Mouse (Mus musculus) fat pad, adult 2 months (tissue): Measurements from ENCODE around the gene Fam189b.
"Not testable (repeated sequence)": the region's sequence is repeated elsewhere in the genome, so short reads cannot be mapped to it uniquely, and the experiment has no call there.

Experiments used
- DNase-seq: peaks from one replicate; pipeline ENCODE4 v3.0.0-alpha.2; 2011; ENCODE audit warnings: low read depth, low spot score; ENCODE audit errors: extremely low read depth

The Fam189b gene

DNA sequence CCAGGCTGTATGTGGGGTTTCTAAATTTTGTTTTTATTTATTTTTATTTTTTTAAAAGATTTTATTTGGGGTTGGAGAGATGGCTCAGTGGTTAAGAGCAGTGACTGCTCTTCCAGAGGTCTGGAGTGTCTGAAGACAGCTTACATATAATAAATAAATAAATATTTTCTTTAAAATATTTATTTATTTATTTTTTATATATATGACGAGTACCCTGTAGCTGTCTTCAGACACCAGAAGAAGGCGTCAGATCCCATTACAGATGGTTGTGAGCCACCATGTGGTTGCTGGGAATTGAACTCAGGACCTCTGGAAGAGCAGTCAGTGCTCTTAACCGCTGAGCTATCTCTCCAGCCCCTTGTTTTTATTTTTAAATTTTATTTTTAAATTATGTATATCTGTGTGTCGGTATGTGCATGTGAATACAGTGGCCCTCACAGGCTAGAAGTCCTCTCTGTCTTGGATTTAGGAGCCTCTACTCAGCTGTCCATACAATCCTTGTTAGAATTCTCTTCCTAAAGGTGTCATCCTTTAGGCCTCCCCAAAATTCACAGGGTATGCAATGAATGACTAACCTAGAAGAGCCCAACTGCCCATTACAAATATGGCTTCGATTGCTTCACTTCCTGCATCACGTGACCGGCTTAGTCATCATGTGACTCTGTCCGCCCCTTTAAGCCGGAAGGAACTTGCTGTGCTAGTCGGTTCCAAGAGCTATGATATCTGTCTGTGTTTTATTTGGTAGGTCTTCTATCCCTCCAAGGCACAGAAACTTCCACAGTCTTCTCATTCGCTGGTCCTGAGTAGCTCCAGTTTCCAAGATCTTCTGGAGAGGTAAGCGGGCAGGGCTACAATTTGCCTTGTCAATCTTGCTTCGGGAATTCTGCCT is 19.6 kb downstream of the Fam189b start, which contains the start of gene Gba:
TSS of gene Gba (plus strand) at position 676 of the 889 bp plus-strand sequence.
- DNase-seq, result peak; percentile 88

DNA sequence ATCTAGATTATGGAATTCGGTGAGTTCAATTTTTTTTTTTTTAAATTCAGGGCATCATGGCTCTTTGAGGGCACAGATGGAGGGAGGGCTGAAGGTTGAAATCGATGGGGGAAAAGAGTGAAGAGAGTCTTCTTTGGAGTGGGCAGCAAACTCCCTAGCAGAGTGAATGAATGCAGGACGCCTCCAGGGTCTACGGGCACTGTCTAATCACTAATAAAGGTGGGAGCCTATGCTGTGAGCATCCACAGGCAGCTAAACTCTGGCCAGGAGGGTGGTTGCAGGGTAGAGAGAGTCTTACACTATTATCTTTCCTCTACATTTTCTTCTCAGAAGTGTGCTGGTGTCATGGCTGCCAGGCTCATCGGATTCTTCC is 20.2 kb downstream of the Fam189b start:
- no peak for DNase-seq

DNA sequence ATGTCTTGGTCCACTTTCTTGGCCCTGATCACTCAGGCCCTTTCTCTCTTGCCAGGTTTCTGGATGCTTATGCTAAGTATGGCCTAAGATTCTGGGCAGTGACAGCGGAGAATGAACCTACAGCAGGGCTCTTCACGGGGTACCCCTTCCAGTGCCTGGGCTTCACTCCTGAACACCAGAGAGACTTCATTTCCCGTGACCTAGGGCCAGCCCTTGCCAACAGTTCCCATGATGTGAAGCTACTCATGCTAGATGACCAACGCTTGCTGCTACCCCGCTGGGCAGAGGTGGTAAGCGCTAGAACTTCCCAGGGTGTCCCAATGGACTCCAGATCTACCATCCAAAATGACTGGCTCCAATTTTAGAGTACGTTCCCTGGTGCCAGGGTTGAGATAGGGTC is 23.1 kb downstream of the Fam189b start:
- no peak for DNase-seq

DNA sequence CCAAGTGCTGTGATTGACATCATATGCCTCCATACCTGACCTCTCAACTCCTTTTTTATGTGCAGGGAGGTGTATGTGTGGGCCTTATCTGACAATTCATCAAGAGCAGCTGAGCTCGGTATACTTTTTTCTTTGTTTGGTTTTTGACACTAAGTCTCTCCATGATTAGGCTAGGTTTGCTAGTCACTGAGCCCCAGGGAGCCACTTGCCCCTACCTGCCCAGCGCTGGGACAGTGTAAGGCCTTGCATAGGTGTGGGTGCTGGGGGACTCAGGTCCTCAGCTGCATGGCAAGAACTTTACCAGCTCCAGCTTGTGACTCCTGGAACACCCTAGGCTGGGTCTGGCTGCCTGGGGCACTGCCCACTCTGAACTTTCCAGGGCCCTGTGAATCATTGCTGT is 23.8 kb downstream of the Fam189b start:
- DNase-seq, result peak; percentile 88

DNA sequence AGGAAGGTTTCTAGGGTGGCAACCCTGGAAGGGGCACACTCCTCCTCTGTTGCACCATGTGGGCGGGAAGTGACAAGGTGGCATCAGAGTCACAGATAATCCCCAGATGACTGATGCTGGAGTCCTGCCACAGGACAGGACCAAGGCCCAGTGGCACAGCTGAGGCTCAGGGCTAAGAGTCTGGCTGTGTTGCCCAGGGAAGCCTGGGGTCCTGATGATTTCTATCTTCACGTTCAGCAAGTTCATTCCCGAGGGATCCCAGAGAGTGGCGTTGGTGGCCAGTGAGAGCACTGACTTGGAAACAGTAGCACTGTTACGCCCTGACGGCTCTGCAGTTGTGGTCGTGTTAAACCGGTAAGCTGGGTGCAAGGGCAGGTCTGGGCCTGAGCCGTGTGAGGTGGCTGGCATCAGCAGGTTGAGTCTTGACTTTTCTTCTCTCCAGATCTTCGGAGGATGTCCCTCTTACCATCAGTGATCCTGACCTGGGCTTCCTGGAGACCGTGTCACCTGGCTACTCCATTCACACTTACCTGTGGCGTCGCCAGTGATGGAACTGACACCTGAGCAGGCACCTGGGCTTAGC is 25.2 kb downstream of the Fam189b start:
- DNase-seq, result peak; percentile 84

DNA sequence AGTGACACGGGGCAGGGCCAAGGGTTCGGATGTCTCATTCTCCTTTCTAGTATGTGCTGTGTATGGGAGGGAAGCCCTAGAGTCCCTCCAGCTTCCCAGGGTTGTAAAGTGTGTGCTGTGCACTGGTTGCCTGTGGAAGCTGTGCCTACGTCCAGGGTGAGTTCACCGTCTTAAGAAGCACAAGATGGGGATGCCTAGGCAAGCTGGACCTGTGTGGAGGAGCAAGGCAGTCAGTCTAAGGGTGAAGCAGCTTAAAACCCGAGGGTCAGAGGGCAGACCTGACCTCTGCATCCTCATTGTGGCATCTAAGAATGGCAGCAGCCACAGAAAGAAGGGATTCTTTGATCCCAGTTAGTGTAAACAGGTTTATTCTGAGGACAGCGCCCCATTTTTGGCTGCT is 25.8 kb downstream of the Fam189b start:
- DNase-seq, result no peak

DNA sequence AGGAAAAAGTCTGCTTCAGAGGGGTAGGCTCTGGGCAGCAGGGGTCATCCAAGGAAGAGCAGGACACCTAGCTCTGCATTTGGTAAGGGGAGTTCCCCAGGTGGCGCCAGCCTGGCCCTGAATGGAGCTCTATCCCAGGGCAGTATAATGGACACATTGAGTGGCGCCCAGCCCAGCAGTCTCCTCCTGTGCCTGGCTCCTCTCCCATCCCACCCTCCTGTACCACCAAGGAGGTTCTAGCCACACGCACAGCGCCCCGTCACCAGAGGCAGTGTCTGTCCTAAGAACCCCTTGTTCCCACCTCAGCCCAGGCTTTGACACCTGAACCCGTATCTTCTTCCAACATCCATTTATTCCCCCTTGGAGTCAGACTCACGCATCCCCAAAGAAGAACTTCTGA is 26.8 kb downstream of the Fam189b start:
- no peak for DNase-seq

- DNase-seq, result no peak
These were observed 27.2 kb downstream of the Fam189b start for GRCm38 (mm10) chr3:89210162-89210561.

GRCm38 (mm10) chr3:89210731-89211130 is 27.8 kb downstream of the Fam189b start:
- DNase-seq, result no peak

DNA sequence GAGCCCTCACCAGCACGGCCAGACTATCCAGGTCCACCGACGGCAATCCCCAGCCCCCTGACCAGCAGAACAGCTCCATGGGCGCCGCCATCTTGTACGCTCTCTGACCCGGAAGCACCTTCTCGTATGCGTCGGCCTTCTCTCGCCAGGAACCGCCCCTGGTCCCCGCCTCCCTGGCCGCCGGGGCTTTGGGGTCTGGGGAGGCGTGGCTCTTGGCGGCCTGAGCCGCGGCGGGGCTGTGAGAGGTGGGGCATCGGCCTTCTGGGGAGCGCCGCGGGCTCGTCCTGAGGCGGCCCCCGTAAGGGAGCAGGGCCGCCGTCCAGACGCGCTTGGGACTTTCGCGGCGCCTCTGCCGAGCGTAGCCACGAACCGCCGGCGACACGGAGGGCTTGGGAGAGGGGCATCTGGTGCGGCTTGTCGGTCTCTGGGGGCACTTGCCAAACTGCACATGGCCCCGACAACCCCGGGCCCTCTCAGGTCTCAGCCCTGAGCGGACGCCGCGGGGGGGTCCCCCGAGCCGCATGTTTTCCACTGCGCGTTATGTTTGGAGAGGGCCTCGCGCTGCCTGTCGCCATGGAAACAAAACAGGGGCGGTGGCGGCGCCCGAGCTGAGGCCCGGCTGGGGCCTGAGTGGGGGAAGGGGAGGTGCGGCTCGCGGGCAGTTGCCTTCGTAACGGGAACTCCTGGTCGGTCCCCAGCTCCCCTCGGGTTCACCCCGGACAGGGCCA is 31.0 kb downstream of the Fam189b start:
- DNase-seq, result no peak

DNA sequence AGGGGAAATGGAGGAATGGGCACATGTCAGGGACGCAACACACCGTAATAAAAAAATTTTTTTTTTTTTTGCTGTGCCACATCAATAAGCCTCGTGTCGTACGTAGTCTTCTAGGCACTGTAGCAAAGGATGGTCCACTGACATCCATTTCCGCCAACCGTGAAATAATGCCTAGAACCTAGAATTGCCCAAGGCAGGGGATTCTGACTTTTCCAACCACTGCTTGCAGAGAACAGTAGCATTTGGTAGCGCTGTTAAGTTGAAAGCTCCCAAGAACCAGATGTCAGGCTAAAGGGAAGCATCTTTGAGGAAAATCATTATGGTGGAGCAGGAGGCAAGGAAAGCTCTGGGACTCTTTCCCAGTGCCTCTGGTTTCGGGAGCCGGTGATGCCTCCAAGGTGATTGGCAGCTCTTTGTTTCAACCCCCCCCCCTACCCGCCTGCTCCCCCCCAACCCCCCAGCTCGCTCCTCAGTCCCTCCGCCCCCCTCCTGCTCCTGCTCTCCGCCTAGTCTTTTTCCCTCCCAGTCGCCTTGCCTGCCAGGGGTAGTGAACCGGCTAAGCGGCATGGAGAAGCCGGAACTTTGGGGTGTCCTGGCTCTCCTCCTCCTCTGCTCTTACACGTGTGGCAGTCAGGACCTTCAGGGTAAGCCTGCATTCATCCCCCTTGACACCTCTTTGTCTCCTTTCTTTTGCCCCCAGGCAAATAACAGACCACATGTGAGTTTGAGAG is 31.9 kb downstream of the Fam189b start, which contains the start of gene Thbs3:
TSS of gene Thbs3 (plus strand) at position 500 of the 731 bp plus-strand sequence.
- DNase-seq, result no peak

DNA sequence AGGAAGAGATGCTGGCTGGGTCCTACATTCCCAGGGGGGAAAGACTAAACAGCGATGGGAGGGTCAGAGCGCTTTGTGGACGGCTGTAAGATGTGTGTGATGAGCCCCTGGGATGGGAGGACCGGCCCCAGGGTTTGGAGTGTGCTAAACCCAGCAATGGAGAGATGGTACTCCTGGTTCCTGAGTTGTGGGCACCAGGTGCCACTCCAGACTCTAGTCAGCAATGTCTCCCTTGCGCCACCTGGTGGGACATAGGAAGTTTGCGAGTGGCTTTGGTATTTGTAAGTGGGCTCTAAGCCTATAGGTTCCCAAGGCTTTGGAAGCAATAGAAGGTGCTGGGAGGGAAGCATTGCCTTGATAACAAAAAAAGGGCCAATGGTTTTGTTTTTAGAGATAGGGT is 32.9 kb downstream of the Fam189b start:
- no peak for DNase-seq

DNA sequence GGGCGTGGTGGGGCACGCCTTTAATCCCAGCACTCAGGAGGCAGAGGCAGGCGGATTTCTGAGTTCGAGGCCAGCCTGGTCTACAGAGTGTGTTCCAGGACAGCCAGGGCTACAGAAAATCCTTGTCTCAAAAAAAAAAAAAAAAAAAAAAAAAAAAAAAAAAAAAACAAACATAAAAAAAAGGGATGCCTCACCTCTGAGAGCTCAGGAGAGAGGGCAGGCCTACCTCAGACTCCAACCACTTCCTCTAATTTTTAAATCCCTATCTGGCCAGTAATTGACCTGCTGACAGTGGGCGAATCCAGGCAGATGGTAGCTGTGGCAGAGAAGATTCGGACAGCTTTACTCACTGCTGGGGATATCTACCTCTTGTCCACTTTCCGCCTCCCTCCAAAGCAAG is 33.5 kb downstream of the Fam189b start:
- not testable (repeated sequence) for DNase-seq

DNA sequence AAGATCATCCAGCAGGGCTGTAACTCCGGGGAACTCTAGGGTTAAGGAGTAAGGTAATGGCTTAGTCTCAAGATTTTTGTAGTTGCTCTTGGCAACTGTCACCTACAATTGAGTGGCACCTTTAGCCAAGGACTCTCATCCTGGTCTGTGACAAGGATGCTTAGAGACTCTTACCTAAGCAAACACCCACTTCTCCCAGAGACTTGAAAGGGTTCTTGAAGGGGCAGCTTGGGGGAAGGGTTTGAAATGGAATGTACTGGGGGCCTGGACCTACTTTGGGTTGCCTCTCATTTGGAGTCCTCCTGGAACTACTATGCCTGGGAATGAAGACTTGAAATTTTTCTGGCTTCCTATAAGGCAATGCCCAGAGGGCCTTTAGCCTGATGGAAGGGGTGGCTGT is 35.3 kb downstream of the Fam189b start:
- no peak for DNase-seq

- no peak for DNase-seq
These were observed 36.6 kb downstream of the Fam189b start for GRCm38 (mm10) chr3:89219546-89219945.

DNA sequence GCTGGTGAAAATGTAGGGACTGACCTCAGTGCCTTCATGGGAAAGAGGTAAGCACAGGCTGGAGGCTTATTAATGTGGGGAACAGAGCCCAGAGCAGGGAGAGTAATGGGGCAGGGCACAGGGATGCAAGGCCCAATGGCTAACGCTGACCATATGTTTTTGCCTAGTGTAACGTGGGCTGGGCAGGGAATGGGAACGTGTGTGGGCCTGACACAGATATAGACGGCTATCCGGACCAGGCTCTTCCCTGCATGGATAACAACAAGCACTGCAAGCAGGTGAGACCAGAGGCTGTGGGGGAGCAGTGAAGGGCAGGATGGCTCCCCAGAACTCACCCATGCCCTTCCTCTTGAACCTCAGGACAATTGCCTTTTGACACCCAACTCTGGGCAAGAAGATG is 38.2 kb downstream of the Fam189b start:
- no peak for DNase-seq

- DNase-seq, result no peak
These were observed 41.9 kb downstream of the Fam189b start for GRCm38 (mm10) chr3:89224796-89225195.

- no peak for DNase-seq
These were observed 42.4 kb downstream of the Fam189b start for GRCm38 (mm10) chr3:89225321-89225815.

DNA sequence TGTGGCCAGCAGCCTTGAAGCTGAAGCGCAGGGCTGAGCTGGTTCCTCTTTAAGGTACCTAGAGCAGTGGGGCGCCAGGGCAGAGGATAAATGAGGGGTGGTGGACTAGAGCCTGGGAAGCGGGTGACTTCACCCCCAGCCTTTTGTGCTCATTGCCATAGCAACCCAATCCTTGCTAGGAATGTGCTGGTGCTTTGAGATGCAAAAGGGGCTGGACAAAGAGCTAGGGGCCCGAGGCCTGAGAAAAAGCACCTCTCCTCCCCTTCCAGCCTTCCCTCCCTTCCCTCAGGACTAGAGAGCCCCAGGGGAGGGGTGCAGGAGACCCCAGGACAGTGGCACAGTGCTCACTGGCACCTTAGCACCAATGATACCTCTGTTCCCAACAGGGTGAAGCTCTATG is 43.0 kb downstream of the Fam189b start:
- DNase-seq, result no peak

DNA sequence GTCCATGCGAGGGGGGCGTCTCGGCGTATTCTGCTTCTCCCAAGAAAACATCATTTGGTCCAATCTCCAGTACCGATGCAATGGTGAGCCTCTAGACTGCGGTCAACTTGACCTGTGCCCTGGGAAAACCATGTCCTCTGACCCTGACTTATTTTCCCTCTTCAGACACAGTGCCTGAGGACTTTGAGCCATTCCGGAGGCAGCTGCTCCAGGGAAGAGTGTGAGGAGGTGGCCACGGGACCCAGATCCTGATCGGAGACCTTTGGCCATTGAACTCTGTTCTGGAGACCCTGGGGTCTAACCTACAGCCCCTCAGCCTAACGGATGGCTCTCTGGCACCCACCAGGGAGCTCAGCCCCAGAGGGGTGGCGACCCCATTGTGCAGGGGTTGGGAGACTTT is 43.4 kb downstream of the Fam189b start:
- DNase-seq, result no peak

DNA sequence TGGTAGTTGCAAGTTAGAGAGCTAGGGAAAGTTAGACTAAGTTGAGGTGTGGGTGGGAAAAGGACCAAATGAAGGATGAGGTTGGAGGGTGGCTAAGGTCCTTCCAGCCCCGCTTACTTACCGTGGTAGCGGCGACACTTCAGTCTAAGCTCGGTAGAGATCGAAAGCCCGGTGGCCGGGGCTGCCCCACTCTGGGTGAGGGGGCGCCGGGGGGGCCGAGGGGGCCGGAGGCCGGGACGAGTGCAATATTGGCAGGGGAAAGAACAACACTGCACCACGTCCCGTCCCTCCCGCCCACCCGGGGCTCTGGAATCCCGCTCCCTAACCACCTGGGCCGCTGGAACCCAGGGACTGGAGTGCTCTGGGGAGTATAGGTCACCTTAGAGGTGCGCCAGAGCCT is 44.0 kb downstream of the Fam189b start, which contains the start of gene Mtx1:
TSS of gene Mtx1 (minus strand) at position 189 of the 400 bp plus-strand sequence.
- no peak for DNase-seq
